Mouse (Mus musculus): ENCODE data around the gene Osbpl10.

- TF ChIP-seq REST (IDR thresholded peaks at IDR 0.05; ENCODE audit: insufficient read depth, insufficient read length) (no peak), POLR2A (IDR thresholded peaks at IDR 0.05; ENCODE audit: insufficient read length, low read depth) (no peak), E2F4 (IDR thresholded peaks at IDR 0.05; ENCODE audit: insufficient read depth) (no peak), SRF (IDR thresholded peaks at IDR 0.05; ENCODE audit: control insufficient read depth, insufficient read length, low read depth) (no peak), POLR2AphosphoS2 (IDR thresholded peaks at IDR 0.05; ENCODE audit: insufficient read length, low read depth) (no peak), USF1 (IDR thresholded peaks at IDR 0.05; ENCODE audit: low read depth) (no peak), CEBPB (IDR thresholded peaks at IDR 0.05; ENCODE audit: insufficient read depth, poor library complexity, severe bottlenecking) (no peak), MAX (IDR thresholded peaks at IDR 0.05; ENCODE audit: low read depth) (no peak), MYOG (IDR thresholded peaks at IDR 0.05; ENCODE audit: control insufficient read depth in 1 of 3, insufficient read depth in 1 of 3, insufficient read length in 2 of 3, low read depth in 2 of 3) (no peak), TCF12 (IDR thresholded peaks at IDR 0.05; ENCODE audit: insufficient read depth, poor library complexity, severe bottlenecking) (no peak), TCF3 (IDR thresholded peaks at IDR 0.05; ENCODE audit: insufficient read length, low read depth) (no peak), MYOD1 (IDR thresholded peaks at IDR 0.05; ENCODE audit: control insufficient read depth in 1 of 3, insufficient read length in 2 of 3, low read depth in 2 of 3) (no peak)
These were observed 159.5 kb downstream of the Osbpl10 start for GRCm38 (mm10) chr9:115137858-115138257.

All from myocyte (in vitro differentiated cells).